Mouse (Mus musculus): ENCODE data around the gene Ccnf. TPM values are rescaled to one million over a fixed set of nuclear protein-coding genes. Genes with fewer than 3 reads are reported as not detected.

The Ccnf gene
- polyA plus RNA-seq, 1 experiment from 2014 or later, result 50.2 TPM

DNA sequence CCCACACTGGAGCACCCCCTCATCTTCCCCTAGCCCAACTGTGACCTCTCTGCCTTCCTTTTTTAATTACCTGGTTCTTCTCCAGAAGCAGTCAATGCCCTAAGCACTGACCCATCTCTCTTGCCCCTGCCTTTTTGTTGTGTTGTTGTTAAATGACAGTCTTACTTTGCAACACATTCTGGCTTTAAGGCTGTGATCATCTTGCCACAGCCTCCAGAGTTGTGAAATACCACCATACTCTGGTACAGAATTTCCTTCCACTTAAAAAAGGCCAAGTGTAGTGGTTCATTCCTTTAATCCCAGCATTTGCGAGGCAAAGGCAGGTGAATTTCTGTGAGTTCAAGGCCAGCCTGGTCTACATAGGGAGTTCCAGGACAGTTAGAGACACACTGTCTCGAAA lies 60.4 kb downstream of the Ccnf start:
- Histone ChIP-seq H3K4me2 (ENCODE audit: low read depth, low read length) (no peak overlapping the region), H3K9me3 (replicated peaks; ENCODE audit: control insufficient read depth, low read length) (no peaks in the 10 kb centered on the region), H3K9ac (ENCODE audit: low read length) (no peak overlapping the region), H3K4me1 (ENCODE audit: control insufficient read depth, insufficient read depth, low read length) (no peaks in the 10 kb centered on the region), H3K36me3 (ENCODE audit: control insufficient read depth, insufficient read depth, low read length) (no peaks in the 10 kb centered on the region), H3K27ac (ENCODE audit: low read length) (no peak overlapping the region), H3K27me3 (ENCODE audit: control insufficient read depth, insufficient read depth, low read length) (no peaks in the 10 kb centered on the region), H3K4me3 (replicated peaks; ENCODE audit: low read length) (no peak overlapping the region)
- WGBS, result 82% methylated on average over 2 of the region's 2 CpGs
- ATAC-seq (ENCODE audit: insufficient read depth, low FRiP score), result no peak

- WGBS, result 78% methylated on average over 3 of the region's 3 CpGs
- 0 out of 2 replicates have a peak, but pooled peaks cover 5% of the 10 kb centered on the region for H3K4me1 ChIP-seq (ENCODE audit: control insufficient read depth, insufficient read depth, low read length)
- no peak overlapping the region for H3K9ac ChIP-seq (ENCODE audit: low read length)
- no peak overlapping the region for H3K27ac ChIP-seq (ENCODE audit: low read length)
- no peak overlapping the region for H3K4me3 ChIP-seq (replicated peaks; ENCODE audit: low read length)
- H3K4me2 ChIP-seq (ENCODE audit: low read depth, low read length), result no peak overlapping the region
- no peaks in the 10 kb centered on the region for H3K9me3 ChIP-seq (replicated peaks; ENCODE audit: control insufficient read depth, low read length)
- no peaks in the 10 kb centered on the region for H3K27me3 ChIP-seq (ENCODE audit: control insufficient read depth, insufficient read depth, low read length)
- ATAC-seq (ENCODE audit: insufficient read depth, low FRiP score), result no peak
- H3K36me3 ChIP-seq (ENCODE audit: control insufficient read depth, insufficient read depth, low read length), result no peaks in the 10 kb centered on the region
Measured at GRCm38 (mm10) chr17:24174259-24174658, 77.0 kb downstream of the Ccnf start.

DNA sequence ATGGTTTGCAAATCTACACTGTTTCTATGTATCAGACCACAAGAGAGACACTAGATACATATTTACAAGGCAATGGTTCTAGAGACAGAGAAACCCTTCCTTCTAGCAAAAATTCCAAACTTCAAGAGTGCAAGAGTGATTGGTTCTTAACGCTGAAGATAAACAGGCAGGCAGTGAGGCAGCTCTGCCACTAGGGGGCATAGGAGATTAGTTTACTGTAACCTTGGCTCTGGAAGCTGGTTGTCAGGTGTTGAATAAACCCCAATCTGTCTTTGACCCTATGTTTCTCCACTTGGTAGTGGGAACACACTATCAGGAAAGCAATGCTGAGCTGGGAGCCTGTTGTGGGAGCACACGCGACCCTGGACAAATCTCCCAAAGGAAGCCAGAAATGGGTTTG lies 77.9 kb downstream of the Ccnf start:
- ATAC-seq (ENCODE audit: insufficient read depth, low FRiP score), result no peak
- no peak overlapping the region for H3K4me2 ChIP-seq (ENCODE audit: low read depth, low read length)
- H3K9ac ChIP-seq (ENCODE audit: low read length), result no peak overlapping the region
- no peak overlapping the region for H3K4me3 ChIP-seq (replicated peaks; ENCODE audit: low read length)
- H3K36me3 ChIP-seq (ENCODE audit: control insufficient read depth, insufficient read depth, low read length), result no peaks in the 10 kb centered on the region
- H3K27me3 ChIP-seq (ENCODE audit: control insufficient read depth, insufficient read depth, low read length), result no peaks in the 10 kb centered on the region
- H3K4me1 ChIP-seq (ENCODE audit: control insufficient read depth, insufficient read depth, low read length), result peaks cover 5% of the 10 kb centered on the region; the same call in 1 of the 2 replicates
- no peaks in the 10 kb centered on the region for H3K9me3 ChIP-seq (replicated peaks; ENCODE audit: control insufficient read depth, low read length)
- no peak overlapping the region for H3K27ac ChIP-seq (ENCODE audit: low read length)
- 3% methylated on average over 3 of the region's 3 CpGs for WGBS

Small RNA genes within 50 kb of the gene (microRNA-seq; reads per million reads assigned to microRNA genes)
- gene Mir5134, result 0.66 reads per million
- gene Mir6965, result 0.83 reads per million

Other genes starting within 250 kb of the Ccnf start
- gene Prss27, start 213.3 kb downstream of the Ccnf start, polyA plus RNA-seq (2015; fragmentation: Nextera tagmentation; extraction: Ambion mirVana), result 19.0 and 30.0 TPM in 2 replicates
- gene Kctd5, start 178.0 kb downstream of the Ccnf start, polyA plus RNA-seq (2015; fragmentation: Nextera tagmentation; extraction: Ambion mirVana), result 54.8 and 56.2 TPM in 2 replicates
- gene Pdpk1, start 100.6 kb downstream of the Ccnf start, polyA plus RNA-seq (2015; fragmentation: Nextera tagmentation; extraction: Ambion mirVana), result 36.6 and 38.6 TPM in 2 replicates
- gene Amdhd2, start 87.7 kb downstream of the Ccnf start, polyA plus RNA-seq (2015; fragmentation: Nextera tagmentation; extraction: Ambion mirVana), result 26.1 and 27.0 TPM in 2 replicates
- gene Atp6v0c, start 81.8 kb downstream of the Ccnf start, polyA plus RNA-seq (2015; fragmentation: Nextera tagmentation; extraction: Ambion mirVana), result 504 and 564 TPM in 2 replicates
- gene Tbc1d24, start 45.9 kb downstream of the Ccnf start, polyA plus RNA-seq (2015; fragmentation: Nextera tagmentation; extraction: Ambion mirVana), result 3.6 and 5.4 TPM in 2 replicates
- gene Ntn3, start 42.0 kb downstream of the Ccnf start, polyA plus RNA-seq (2015; fragmentation: Nextera tagmentation; extraction: Ambion mirVana), result 4.0 and 5.4 TPM in 2 replicates
- gene Tedc2, start 30.6 kb downstream of the Ccnf start, polyA plus RNA-seq (2015; fragmentation: Nextera tagmentation; extraction: Ambion mirVana), result 7.6 and 9.7 TPM in 2 replicates
- not detected in 2 replicates for gene Abca17, start 99.6 kb upstream of the Ccnf start, polyA plus RNA-seq (2015; fragmentation: Nextera tagmentation; extraction: Ambion mirVana)
- 12.2 and 14.0 TPM in 2 replicates for gene Abca3, start 100.5 kb upstream of the Ccnf start, polyA plus RNA-seq (2015; fragmentation: Nextera tagmentation; extraction: Ambion mirVana)
- gene Rnps1, start 163.1 kb upstream of the Ccnf start, polyA plus RNA-seq (2015; fragmentation: Nextera tagmentation; extraction: Ambion mirVana), result 216 and 217 TPM in 2 replicates
- gene Eci1, start 175.2 kb upstream of the Ccnf start, polyA plus RNA-seq (2015; fragmentation: Nextera tagmentation; extraction: Ambion mirVana), result 153 and 166 TPM in 2 replicates
- gene Dnase1l2, start 191.6 kb upstream of the Ccnf start, polyA plus RNA-seq (2015; fragmentation: Nextera tagmentation; extraction: Ambion mirVana), result 9.2 and 19.9 TPM in 2 replicates
- gene E4f1, start 218.8 kb upstream of the Ccnf start, polyA plus RNA-seq (2015; fragmentation: Nextera tagmentation; extraction: Ambion mirVana), result 29.4 and 35.0 TPM in 2 replicates
- gene Pgp, start 218.9 kb upstream of the Ccnf start, polyA plus RNA-seq (2015; fragmentation: Nextera tagmentation; extraction: Ambion mirVana), result 49.6 and 54.5 TPM in 2 replicates
- gene Bricd5, start 222.4 kb upstream of the Ccnf start, polyA plus RNA-seq (2015; fragmentation: Nextera tagmentation; extraction: Ambion mirVana), result 0.36 and 0.46 TPM in 2 replicates
- 29.0 and 33.6 TPM in 2 replicates for gene Mlst8, start 227.6 kb upstream of the Ccnf start, polyA plus RNA-seq (2015; fragmentation: Nextera tagmentation; extraction: Ambion mirVana)
- gene Caskin1, start 237.1 kb upstream of the Ccnf start, polyA plus RNA-seq (2015; fragmentation: Nextera tagmentation; extraction: Ambion mirVana), result 1.5 and 2.3 TPM in 2 replicates

Data from stomach, embryonic 16.5 days (tissue).